Mouse (Mus musculus) ES-Bruce4 (cell line): Measurements from ENCODE around the gene C1qtnf6. TPM values are rescaled to one million over a fixed set of nuclear protein-coding genes. Genes with fewer than 3 reads are reported as not detected.
A peak's percentile ranks its signal among the peaks of the same experiment; 100 is the strongest.

Experiments used
- H3K27ac ChIP-seq: 2 replicates; pipeline ENCODE4 v1.5.1; 2012; ENCODE audit warnings: low read length, inconsistent platforms; ENCODE audit not compliant: insufficient read depth
- H3K27me3 ChIP-seq: 2 replicates; pipeline ENCODE4 v1.6.1; 2012; ENCODE audit warnings: mild to moderate bottlenecking, low read length, inconsistent platforms; ENCODE audit not compliant: control insufficient read depth, poor library complexity, insufficient read depth, severe bottlenecking
- H3K36me3 ChIP-seq: 2 replicates; pipeline ENCODE4 v1.6.1; 2012; ENCODE audit warnings: inconsistent platforms, mild to moderate bottlenecking, low read length, moderate library complexity; ENCODE audit not compliant: control insufficient read depth, poor library complexity, insufficient read depth, severe bottlenecking
- H3K4me1 ChIP-seq: one replicate; pipeline ENCODE4 v1.8.1; 2011; ENCODE audit warnings: low read length; ENCODE audit not compliant: control insufficient read depth, insufficient read depth
- H3K4me3 ChIP-seq: 2 replicates; pipeline ENCODE4 v1.5.1; 2011; ENCODE audit warnings: low read depth, mild to moderate bottlenecking, low read length
- H3K9ac ChIP-seq: 2 replicates; pipeline ENCODE4 v1.6.1; 2012; ENCODE audit warnings: low read depth, mild to moderate bottlenecking, inconsistent platforms; ENCODE audit not compliant: poor library complexity, severe bottlenecking
- H3K9me3 ChIP-seq: replicated peaks from 2 replicates; pipeline ENCODE4 v1.6.1; 2012; ENCODE audit warnings: mild to moderate bottlenecking, low read length, inconsistent platforms; ENCODE audit not compliant: control insufficient read depth, poor library complexity, insufficient read depth, severe bottlenecking
- CTCF ChIP-seq: IDR thresholded peaks from one replicate; pipeline ENCODE4 v1.8.1; 2011; ENCODE audit warnings: low read depth, low read length
- EP300 ChIP-seq: IDR thresholded peaks from 2 replicates; pipeline ENCODE4 v1.6.1; 2011; ENCODE audit warnings: low read depth, low read length; ENCODE audit not compliant: insufficient read depth
- POLR2A ChIP-seq: IDR thresholded peaks from one replicate; pipeline ENCODE4 v1.8.1; 2011; ENCODE audit warnings: low read length; ENCODE audit not compliant: insufficient read depth
- polyA plus RNA-seq: library from polyadenylated mRNA; stranded (reverse); fragments of >200 nt; gene quantifications from 2 replicates; pipeline ENCODE4 v1.2.4, GENCODE M21; 2011; ENCODE audit warnings: low read depth; ENCODE audit not compliant: missing spikeins, insufficient read depth, insufficient read length

The C1qtnf6 gene
- polyA plus RNA-seq, 1 experiment: 5.1 TPM

DNA sequence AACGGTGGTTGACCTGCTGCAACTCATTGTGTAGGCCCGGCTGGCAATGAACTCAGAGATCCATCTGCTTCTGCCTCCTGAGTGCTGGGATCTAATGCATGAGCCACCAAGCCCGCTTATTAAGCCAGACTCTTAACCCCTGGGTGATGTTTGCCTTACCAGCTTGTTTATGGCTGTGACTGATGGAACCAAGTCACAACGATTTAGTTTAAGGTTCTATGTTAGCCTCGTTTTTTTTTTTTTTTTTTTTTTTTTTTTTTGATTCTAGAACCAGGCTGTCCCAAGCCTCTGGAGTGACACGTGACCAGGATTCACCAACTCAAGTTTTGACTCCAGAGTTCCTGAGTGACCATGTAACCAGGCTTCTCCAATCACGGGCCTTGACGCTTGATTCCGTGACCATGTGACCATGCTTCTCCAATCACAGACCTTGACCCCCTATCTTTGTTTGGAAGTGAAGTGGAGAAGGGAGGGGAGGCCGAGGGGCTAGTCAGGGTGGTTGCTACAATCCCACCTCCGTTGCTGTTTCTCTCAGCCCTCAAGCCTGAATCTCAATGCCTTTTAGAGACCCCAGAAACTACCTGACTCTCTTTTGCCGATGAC, 21.8 kb downstream of the C1qtnf6 start:
- no peak overlapping the region for H3K4me3 ChIP-seq

DNA sequence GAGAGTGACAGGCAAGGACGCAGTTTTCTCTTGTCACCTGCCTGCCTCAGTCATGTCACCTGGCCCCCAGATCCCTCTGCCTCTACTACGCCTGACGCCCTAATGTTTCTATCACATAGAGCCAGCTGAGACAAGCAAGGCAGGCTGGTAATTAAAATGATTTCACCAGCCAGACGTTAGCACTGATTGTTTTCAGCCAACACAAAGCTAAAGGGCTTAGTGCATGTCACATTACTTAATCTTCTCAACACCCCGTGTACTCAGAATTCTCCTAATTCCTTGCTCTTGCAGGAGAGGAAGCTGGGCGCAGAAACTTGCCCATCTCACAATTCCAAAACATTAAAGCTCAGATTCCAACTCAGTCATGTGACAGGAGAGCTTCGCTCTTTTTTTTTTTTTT, 22.8 kb downstream of the C1qtnf6 start:
- Histone ChIP-seq H3K4me3 (no peak overlapping the region), H3K36me3 (no peaks in the 10 kb centered on the region), H3K27ac (no peak overlapping the region), H3K27me3 (no peaks in the 10 kb centered on the region), H3K9me3 (peaks cover 5% of the 10 kb centered on the region; the same call in 1 of the 2 replicates), H3K4me1 (no peaks in the 10 kb centered on the region), H3K9ac (no peak overlapping the region)
- TF ChIP-seq EP300 (no peak), CTCF (no peak), POLR2A (no peak)

More for the DNA sequence above, 21.8 kb downstream of the C1qtnf6 start:
- Histone ChIP-seq H3K9me3 (peaks cover 3% of the 10 kb centered on the region; the same call in 1 of the 2 replicates), H3K9ac (no peak overlapping the region), H3K4me1 (no peaks in the 10 kb centered on the region), H3K36me3 (no peaks in the 10 kb centered on the region), H3K27ac (no peak overlapping the region), H3K27me3 (no peaks in the 10 kb centered on the region)
- TF ChIP-seq POLR2A: peak; percentile 41
- no peak for TF ChIP-seq EP300

DNA sequence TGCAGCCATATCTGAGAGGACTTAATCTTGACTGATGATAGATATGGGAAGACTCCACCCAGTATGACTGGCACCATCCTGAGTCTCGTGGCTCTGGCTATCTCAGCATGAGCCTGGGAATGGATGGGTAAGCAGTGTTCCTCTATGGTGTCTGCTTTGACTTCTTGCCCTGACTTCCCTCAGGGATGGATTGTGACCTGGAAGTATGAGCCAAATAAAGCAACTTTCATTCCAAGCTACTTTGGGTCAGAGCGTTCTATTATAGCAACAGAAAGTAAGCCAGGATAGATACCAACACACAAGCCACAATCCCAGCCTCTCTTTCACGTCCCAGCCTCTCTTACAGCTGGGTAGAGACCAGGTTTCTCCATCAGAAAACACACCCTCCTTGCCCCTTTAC, 25.7 kb downstream of the C1qtnf6 start:
- Histone ChIP-seq H3K36me3 (no peaks in the 10 kb centered on the region), H3K27ac (no peak overlapping the region), H3K9ac (no peak overlapping the region), H3K9me3 (peaks cover 5% of the 10 kb centered on the region; the same call in 1 of the 2 replicates), H3K27me3 (no peaks in the 10 kb centered on the region), H3K4me3 (no peak overlapping the region), H3K4me1 (no peaks in the 10 kb centered on the region)
- TF ChIP-seq CTCF: no peak
- no peak for TF ChIP-seq POLR2A
- no peak for TF ChIP-seq EP300

DNA sequence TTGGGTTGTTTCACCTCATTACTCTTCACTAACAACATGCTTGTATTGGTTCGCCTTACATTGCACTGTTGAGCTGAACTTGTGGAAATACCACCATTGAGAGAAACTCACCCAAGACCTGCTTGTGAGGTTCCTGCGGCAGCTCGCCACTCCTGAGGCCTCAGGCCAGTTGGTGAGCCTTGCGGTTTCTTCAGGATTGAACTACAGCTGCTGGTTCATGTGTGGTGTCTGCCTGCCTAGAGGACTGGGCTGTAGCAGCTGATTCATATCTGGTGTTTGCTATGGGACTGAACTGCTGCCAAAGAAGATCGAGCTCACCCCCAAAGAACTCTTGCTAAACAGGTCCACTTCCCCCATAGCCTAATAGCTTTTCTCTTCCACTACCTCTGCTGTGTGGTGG, 26.4 kb downstream of the C1qtnf6 start:
- TF ChIP-seq POLR2A: no peak
- TF ChIP-seq CTCF: no peak
- TF ChIP-seq EP300: no peak
- H3K9ac ChIP-seq: no peak overlapping the region
- peaks cover 5% of the 10 kb centered on the region; the same call in 1 of the 2 replicates for H3K9me3 ChIP-seq
- H3K27ac ChIP-seq: no peak overlapping the region
- no peaks in the 10 kb centered on the region for H3K36me3 ChIP-seq
- H3K4me1 ChIP-seq: no peaks in the 10 kb centered on the region
- H3K4me3 ChIP-seq: no peak overlapping the region
- H3K27me3 ChIP-seq: no peaks in the 10 kb centered on the region

DNA sequence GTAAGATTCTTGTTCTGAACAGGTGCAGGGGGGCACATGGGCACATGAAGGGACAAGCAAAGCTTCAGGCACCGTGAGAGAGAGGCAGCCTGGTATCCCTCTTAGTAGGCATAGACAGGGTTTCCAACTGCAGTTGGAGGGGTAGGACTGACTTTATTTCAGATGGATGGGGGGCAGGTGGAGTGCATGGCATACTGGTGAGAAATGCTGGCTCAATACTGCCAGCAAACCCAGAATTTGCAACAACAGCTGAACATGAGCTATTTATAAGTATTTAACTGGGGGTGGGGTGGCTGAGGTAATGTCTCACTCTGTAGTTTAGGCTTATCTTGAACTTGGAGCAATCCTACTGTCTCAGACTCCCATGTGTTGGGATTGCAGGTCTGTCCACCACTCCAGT, 27.2 kb downstream of the C1qtnf6 start:
- Histone ChIP-seq H3K36me3 (no peaks in the 10 kb centered on the region), H3K27ac (no peak overlapping the region), H3K9me3 (peaks cover 5% of the 10 kb centered on the region; the same call in 1 of the 2 replicates), H3K4me3 (no peak overlapping the region), H3K27me3 (no peaks in the 10 kb centered on the region), H3K9ac (no peak overlapping the region), H3K4me1 (no peaks in the 10 kb centered on the region)
- no peak for TF ChIP-seq POLR2A
- no peak for TF ChIP-seq CTCF
- TF ChIP-seq EP300: no peak

DNA sequence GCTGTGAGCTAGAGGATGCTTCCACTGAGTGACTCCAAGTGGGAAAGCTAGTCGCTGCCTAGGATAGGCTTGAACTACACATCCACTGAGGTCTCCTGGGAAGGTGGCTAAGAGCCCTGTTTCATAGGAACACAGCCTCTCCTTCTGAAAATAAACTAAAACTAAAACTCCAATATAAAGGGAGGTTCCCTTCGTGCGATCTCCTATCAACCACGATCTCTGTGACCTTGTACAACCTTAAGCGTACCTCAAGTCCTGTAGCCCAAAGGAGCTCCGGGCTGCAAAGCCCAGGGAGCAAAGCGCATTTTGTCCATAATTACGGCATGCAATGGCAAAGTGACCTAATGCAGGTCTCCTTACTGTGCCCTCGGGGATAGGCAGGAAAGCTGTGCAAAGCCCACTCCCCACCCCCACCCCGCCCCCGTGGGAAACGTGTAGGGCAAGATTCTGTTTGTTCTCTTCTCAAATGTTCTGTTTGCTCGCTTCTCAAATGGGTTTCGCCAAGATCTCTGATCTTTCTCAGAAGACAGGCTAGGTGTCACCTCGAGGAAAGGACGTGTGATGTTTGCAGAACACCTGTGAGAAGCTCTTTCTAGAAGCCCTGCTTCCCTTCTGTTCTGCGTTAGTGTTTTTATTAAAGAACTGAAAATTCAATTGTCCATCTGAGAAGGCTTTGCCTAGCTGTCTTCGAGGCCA, 28.6 kb downstream of the C1qtnf6 start:
- no peak overlapping the region for H3K9ac ChIP-seq
- TF ChIP-seq POLR2A: no peak
- no peak for TF ChIP-seq CTCF
- no peak for TF ChIP-seq EP300
- peaks cover 5% of the 10 kb centered on the region; the same call in 1 of the 2 replicates for H3K9me3 ChIP-seq
- H3K27me3 ChIP-seq: no peaks in the 10 kb centered on the region
- no peak overlapping the region for H3K4me3 ChIP-seq
- no peaks in the 10 kb centered on the region for H3K4me1 ChIP-seq
- no peaks in the 10 kb centered on the region for H3K36me3 ChIP-seq
- no peak overlapping the region for H3K27ac ChIP-seq
